Comparison of ENCODE assay signal across 26 mouse cellular contexts in genomic region chr7:80954251-80954650, GRCm38 (mm10). TPM values are rescaled to one million over a fixed set of nuclear protein-coding genes. Genes with fewer than 3 reads are reported as not detected.
DNase-seq lines count a peak whose midpoint lies in the region; ATAC-seq and TF ChIP-seq lines count a peak whose summit lies in the region.
"Had no signal": no experiment of that assay in that cellular context is flagged by ENCODE, and none has a peak within 500 bp of the region (broad histone marks: within the 10 kb centered on the region; RNA-seq: fewer than 3 reads in every experiment).

No protein-coding gene starts in this region.

- no peak for TF ChIP-seq CTCF in kidney, adult 2 months (conservative IDR thresholded peaks at IDR 0.05; ENCODE audit: insufficient read depth, insufficient read length, low read depth, low read length)
- no peak for TF ChIP-seq CTCF in kidney, postnatal 0 days (IDR thresholded peaks at IDR 0.05; ENCODE audit: low read depth)

- peak overlapping the region; percentile 98 for H3K27ac ChIP-seq in kidney, adult 2 months (ENCODE audit: insufficient read depth, low read depth, low read length)
- no peak overlapping the region for H3K27ac ChIP-seq in kidney, embryonic 14.5 days (ENCODE audit: low read depth, low read length)
- no peak overlapping the region for H3K27ac ChIP-seq in kidney, postnatal 0 days
- no peak overlapping the region for H3K27ac ChIP-seq in forebrain, embryonic 15.5 days (replicated peaks)
- no peak overlapping the region for H3K27ac ChIP-seq in neural tube, embryonic 15.5 days (replicated peaks)
- H3K27ac ChIP-seq: embryonic facial prominence, embryonic 12.5 days; embryonic facial prominence, embryonic 15.5 days; heart, embryonic 15.5 days; hindbrain, embryonic 10.5 days; hindbrain, embryonic 13.5 days had no signal

- no peaks in the 10 kb centered on the region for H3K27me3 ChIP-seq in kidney, adult 2 months (replicated peaks; ENCODE audit: control insufficient read depth, insufficient read depth, low read length)
- H3K27me3 ChIP-seq in kidney, embryonic 14.5 days (ENCODE audit: control insufficient read depth, insufficient read depth, low read length): no peaks in the 10 kb centered on the region
- H3K27me3 ChIP-seq in kidney, postnatal 0 days (ENCODE audit: insufficient read depth, low read length): no peaks in the 10 kb centered on the region
- H3K27me3 ChIP-seq in forebrain, embryonic 15.5 days: no peaks in the 10 kb centered on the region
- H3K27me3 ChIP-seq in neural tube, embryonic 15.5 days (replicated peaks): no peaks in the 10 kb centered on the region
- H3K27me3 ChIP-seq: embryonic facial prominence, embryonic 12.5 days; embryonic facial prominence, embryonic 15.5 days; heart, embryonic 12.5 days had no signal

- no peaks in the 10 kb centered on the region for H3K36me3 ChIP-seq in kidney, adult 2 months (ENCODE audit: control insufficient read depth, insufficient read depth, low read length)
- H3K36me3 ChIP-seq in kidney, embryonic 14.5 days (ENCODE audit: control insufficient read depth, insufficient read depth, low read length): no peaks in the 10 kb centered on the region
- no peaks in the 10 kb centered on the region for H3K36me3 ChIP-seq in kidney, postnatal 0 days (ENCODE audit: insufficient read depth, low read length)
- H3K36me3 ChIP-seq in forebrain, embryonic 15.5 days: no peaks in the 10 kb centered on the region
- no peaks in the 10 kb centered on the region for H3K36me3 ChIP-seq in neural tube, embryonic 15.5 days
- H3K36me3 ChIP-seq: embryonic facial prominence, embryonic 12.5 days; embryonic facial prominence, embryonic 15.5 days; heart, embryonic 12.5 days; heart, embryonic 15.5 days; hindbrain, embryonic 10.5 days; hindbrain, embryonic 13.5 days had no signal

- 38% methylated on average over 2 of the region's 2 CpGs for WGBS in kidney, adult 2 months
- WGBS in kidney, embryonic 14.5 days: 51% methylated on average over 2 of the region's 2 CpGs
- WGBS in kidney, postnatal 0 days: 42% methylated on average over 2 of the region's 2 CpGs
- WGBS in forebrain, embryonic 15.5 days: 81% methylated on average over 2 of the region's 2 CpGs
- WGBS in neural tube, embryonic 15.5 days: 70% methylated on average over 2 of the region's 2 CpGs

- H3K9ac ChIP-seq in kidney, embryonic 14.5 days (ENCODE audit: low read depth, low read length): no peak overlapping the region
- no peak overlapping the region for H3K9ac ChIP-seq in kidney, postnatal 0 days (ENCODE audit: low read depth, low read length)
- no peak overlapping the region for H3K9ac ChIP-seq in forebrain, embryonic 15.5 days (replicated peaks)
- H3K9ac ChIP-seq in neural tube, embryonic 15.5 days (replicated peaks): no peak overlapping the region
- H3K9ac ChIP-seq: embryonic facial prominence, embryonic 12.5 days; embryonic facial prominence, embryonic 15.5 days; heart, embryonic 12.5 days; heart, embryonic 15.5 days; hindbrain, embryonic 13.5 days had no signal

- H3K4me1 ChIP-seq in kidney, adult 2 months (ENCODE audit: control insufficient read depth, insufficient read depth, low read length): peaks cover 17% of the 10 kb centered on the region
- H3K4me1 ChIP-seq in kidney, embryonic 14.5 days (ENCODE audit: control insufficient read depth, insufficient read depth, low read length): no peaks in the 10 kb centered on the region
- H3K4me1 ChIP-seq in kidney, postnatal 0 days (replicated peaks; ENCODE audit: insufficient read depth, low read length): no peaks in the 10 kb centered on the region
- H3K4me1 ChIP-seq in forebrain, embryonic 15.5 days: no peaks in the 10 kb centered on the region
- no peaks in the 10 kb centered on the region for H3K4me1 ChIP-seq in neural tube, embryonic 15.5 days
- H3K4me1 ChIP-seq: embryonic facial prominence, embryonic 12.5 days; embryonic facial prominence, embryonic 15.5 days; heart, embryonic 12.5 days; heart, embryonic 15.5 days; hindbrain, embryonic 10.5 days; hindbrain, embryonic 13.5 days had no signal

- no peak overlapping the region for H3K4me3 ChIP-seq in kidney, adult 2 months (ENCODE audit: insufficient read depth, low read depth, low read length)
- no peak overlapping the region for H3K4me3 ChIP-seq in kidney, embryonic 14.5 days (ENCODE audit: low read length)
- no peak overlapping the region for H3K4me3 ChIP-seq in kidney, postnatal 0 days (replicated peaks; ENCODE audit: low read depth, low read length)
- H3K4me3 ChIP-seq in forebrain, embryonic 15.5 days: no peak overlapping the region
- no peak overlapping the region for H3K4me3 ChIP-seq in neural tube, embryonic 15.5 days (replicated peaks)
- H3K4me3 ChIP-seq: embryonic facial prominence, embryonic 12.5 days; embryonic facial prominence, embryonic 15.5 days; heart, embryonic 12.5 days; heart, embryonic 15.5 days; hindbrain, embryonic 10.5 days; hindbrain, embryonic 13.5 days had no signal

- ATAC-seq in kidney, embryonic 14.5 days (ENCODE audit: low FRiP score, low TSS enrichment): peak; percentile 81; the same call in 1 of the 2 replicates
- ATAC-seq in kidney, postnatal 0 days (replicated peaks; ENCODE audit: low FRiP score, low read depth): peak; percentile 74
- ATAC-seq in forebrain, embryonic 15.5 days (replicated peaks): no peak
- no peak for ATAC-seq in neural tube, embryonic 15.5 days (ENCODE audit: low FRiP score)
- ATAC-seq: activated CD4-positive, CD25-positive, alpha-beta regulatory T cell, adult 4 months; CD4-positive, CD25-positive, alpha-beta regulatory T cell, adult 4 months; forebrain, embryonic 14.5 days; hindbrain, embryonic 16.5 days had no signal

- no peak overlapping the region for H3K4me2 ChIP-seq in kidney, embryonic 14.5 days (replicated peaks; ENCODE audit: low read depth, low read length)
- H3K4me2 ChIP-seq in kidney, postnatal 0 days (ENCODE audit: low read length): no peak overlapping the region
- no peak overlapping the region for H3K4me2 ChIP-seq in forebrain, embryonic 15.5 days (replicated peaks)
- H3K4me2 ChIP-seq in neural tube, embryonic 15.5 days: no peak overlapping the region
- H3K4me2 ChIP-seq: embryonic facial prominence, embryonic 12.5 days; embryonic facial prominence, embryonic 15.5 days; heart, embryonic 12.5 days; heart, embryonic 15.5 days; hindbrain, embryonic 13.5 days had no signal

- DNase-seq in kidney, adult 2 months: peak; percentile 88
- no peak for DNase-seq in kidney, adult 18-20 months
- peak; percentile 58 for DNase-seq in kidney, postnatal 0 days (ENCODE audit: low spot score)
- DNase-seq in kidney, postnatal 36 days: peak; percentile 55 to 77
- no peak for DNase-seq in T-cell, adult 2 months (ENCODE audit: low spot score)
- DNase-seq: adrenal gland, adult 8-10 months; adrenal gland, postnatal 25 days; cerebellum, adult 18-20 months; cerebellum, adult 9-11 months; cerebellum, postnatal 25 days; gastrocnemius, postnatal 36 days; heart, postnatal 10 days; heart, postnatal 36 days had no signal

- no peaks in the 10 kb centered on the region for H3K9me3 ChIP-seq in kidney, embryonic 14.5 days (ENCODE audit: control insufficient read depth, low read length)
- H3K9me3 ChIP-seq in kidney, postnatal 0 days (replicated peaks; ENCODE audit: low read length): no peaks in the 10 kb centered on the region
- H3K9me3 ChIP-seq in forebrain, embryonic 15.5 days: no peaks in the 10 kb centered on the region
- H3K9me3 ChIP-seq in neural tube, embryonic 15.5 days (replicated peaks): no peaks in the 10 kb centered on the region
- H3K9me3 ChIP-seq: embryonic facial prominence, embryonic 12.5 days; embryonic facial prominence, embryonic 15.5 days; heart, embryonic 12.5 days; heart, embryonic 15.5 days; hindbrain, embryonic 10.5 days; hindbrain, embryonic 13.5 days had no signal

- TF ChIP-seq POLR2A in kidney, adult 2 months (IDR thresholded peaks at IDR 0.05; ENCODE audit: low read depth, low read length): no peak

RNA-seq across cellular contexts. Expression of gene Sec11a, which starts 6.7 kb away (rescaled TPM):
- polyA plus RNA-seq in kidney, adult 2 months (2012; rRNA removed): 64.0 and 93.1 TPM in 2 replicates
- 214 and 228 TPM in 2 replicates for polyA plus RNA-seq in kidney, embryonic 14.5 days (2014; fragmentation: Nextera tagmentation; extraction: Ambion mirVana)
- polyA plus RNA-seq in kidney, postnatal 0 days (2015; fragmentation: Nextera tagmentation; extraction: Ambion mirVana): 222 and 226 TPM in 2 replicates
- polyA plus RNA-seq in forebrain, embryonic 15.5 days (2015; fragmentation: Nextera tagmentation; extraction: Ambion mirVana): 149 and 157 TPM in 2 replicates
- polyA plus RNA-seq in neural tube, embryonic 15.5 days (2015; fragmentation: Nextera tagmentation; extraction: Ambion mirVana): 145 and 160 TPM in 2 replicates

RNA-seq across cellular contexts. Expression of gene Zfp592, which starts 39.2 kb away (rescaled TPM):
- 16.9 and 17.4 TPM in 2 replicates for polyA plus RNA-seq in kidney, adult 2 months (2012; rRNA removed)
- polyA plus RNA-seq in kidney, embryonic 14.5 days (2014; fragmentation: Nextera tagmentation; extraction: Ambion mirVana): 9.1 and 16.1 TPM in 2 replicates
- 8.6 and 9.7 TPM in 2 replicates for polyA plus RNA-seq in kidney, postnatal 0 days (2015; fragmentation: Nextera tagmentation; extraction: Ambion mirVana)
- 8.3 and 9.8 TPM in 2 replicates for polyA plus RNA-seq in forebrain, embryonic 15.5 days (2015; fragmentation: Nextera tagmentation; extraction: Ambion mirVana)
- polyA plus RNA-seq in neural tube, embryonic 15.5 days (2015; fragmentation: Nextera tagmentation; extraction: Ambion mirVana): 9.9 and 10.0 TPM in 2 replicates

RNA-seq across cellular contexts. Expression of gene Nmb, which starts 49.4 kb away (rescaled TPM):
- polyA plus RNA-seq in kidney, adult 2 months (2012; rRNA removed): 4.6 and 5.0 TPM in 2 replicates
- 9.4 and 14.3 TPM in 2 replicates for polyA plus RNA-seq in kidney, embryonic 14.5 days (2014; fragmentation: Nextera tagmentation; extraction: Ambion mirVana)
- polyA plus RNA-seq in kidney, postnatal 0 days (2015; fragmentation: Nextera tagmentation; extraction: Ambion mirVana): 9.3 and 10.5 TPM in 2 replicates
- polyA plus RNA-seq in forebrain, embryonic 15.5 days (2015; fragmentation: Nextera tagmentation; extraction: Ambion mirVana): 7.1 TPM in 2 replicates
- 6.4 and 7.2 TPM in 2 replicates for polyA plus RNA-seq in neural tube, embryonic 15.5 days (2015; fragmentation: Nextera tagmentation; extraction: Ambion mirVana)

RNA-seq across cellular contexts. Expression of gene Wdr73, which starts 53.2 kb away (rescaled TPM):
- 15.4 and 16.1 TPM in 2 replicates for polyA plus RNA-seq in kidney, adult 2 months (2012; rRNA removed)
- polyA plus RNA-seq in kidney, embryonic 14.5 days (2014; fragmentation: Nextera tagmentation; extraction: Ambion mirVana): 32.7 and 38.1 TPM in 2 replicates
- 29.8 and 32.9 TPM in 2 replicates for polyA plus RNA-seq in kidney, postnatal 0 days (2015; fragmentation: Nextera tagmentation; extraction: Ambion mirVana)
- 43.2 and 43.9 TPM in 2 replicates for polyA plus RNA-seq in forebrain, embryonic 15.5 days (2015; fragmentation: Nextera tagmentation; extraction: Ambion mirVana)
- polyA plus RNA-seq in neural tube, embryonic 15.5 days (2015; fragmentation: Nextera tagmentation; extraction: Ambion mirVana): 33.0 and 35.0 TPM in 2 replicates

Comparison
In these comparisons a context has a peak if more than half of its experiments do, and no peak if none do; other contexts are left out.
1. DNase-seq: peak in kidney, adult 2 months (single experiment), kidney, postnatal 0 days (single experiment) and kidney, postnatal 36 days (2 of 2); none in kidney, adult 18-20 months (single experiment) and T-cell, adult 2 months (single experiment).
2. ATAC-seq: peak in kidney, embryonic 14.5 days (single experiment) and kidney, postnatal 0 days (single experiment); none in forebrain, embryonic 15.5 days (single experiment) and neural tube, embryonic 15.5 days (single experiment).